Mouse (Mus musculus) brain, embryonic 14.5 days (tissue): ENCODE measurements around the gene Herpud2.
"Not testable (repeated sequence)": the region's sequence is repeated elsewhere in the genome, so short reads cannot be mapped to it uniquely, and the experiment has no call there.

ENCODE experiments used
- CTCF ChIP-seq: fragments of 200-500 bp; IDR thresholded peaks from 2 replicates; pipeline ENCODE4 v1.5.1; 2012; ENCODE audit warnings: inconsistent platforms, mild to moderate bottlenecking, moderate library complexity, borderline replicate concordance; ENCODE audit not compliant: insufficient read depth, insufficient read length; ENCODE audit errors: extremely low read depth
- POLR2A ChIP-seq: fragments of 200-500 bp; IDR thresholded peaks from 2 replicates; pipeline ENCODE4 v1.6.1; 2012; ENCODE audit warnings: mild to moderate bottlenecking, inconsistent platforms, borderline replicate concordance; ENCODE audit not compliant: poor library complexity, insufficient read depth, insufficient read length, severe bottlenecking; ENCODE audit errors: extremely low read depth

- TF ChIP-seq POLR2A, CTCF: not testable (repeated sequence)
Observed at GRCm38 (mm10) chr9:25123590-25123989, 28.0 kb downstream of the Herpud2 start.
